Mouse (Mus musculus): Measurements from ENCODE around the gene Dapl1.

The Dapl1 gene

GRCm38 (mm10) chr2:59533971-59534748, 49.7 kb downstream of the Dapl1 start:
- intact Hi-C loops (cut with DNase I): no loop called here

GRCm38 (mm10) chr2:59536958-59537357, 52.5 kb downstream of the Dapl1 start:
- intact Hi-C loops (cut with DNase I): no loop called here

- intact Hi-C loops (cut with DNase I): no loop called here
Measured at GRCm38 (mm10) chr2:59538031-59538430, 53.6 kb downstream of the Dapl1 start.

GRCm38 (mm10) chr2:59539796-59540195, 55.3 kb downstream of the Dapl1 start:
- intact Hi-C loops (cut with DNase I): loop anchor here (2.0 to 10.0 kb wide), 2 partner anchors 205 to 335 kb away; no protein-coding TSS in a partner anchor

- intact Hi-C loops (cut with DNase I): loop anchor here (2.0 to 10.0 kb wide), 2 partner anchors 203 to 333 kb away; no protein-coding TSS in a partner anchor
Measured at GRCm38 (mm10) chr2:59541121-59541887, 56.9 kb downstream of the Dapl1 start.

- intact Hi-C loops (cut with DNase I): loop anchor here (10.0 kb wide), 1 partner anchor 331 kb away; no protein-coding TSS in a partner anchor
Measured at GRCm38 (mm10) chr2:59543543-59544065, 59.2 kb downstream of the Dapl1 start.

GRCm38 (mm10) chr2:59544237-59544909, 59.9 kb downstream of the Dapl1 start:
- intact Hi-C loops (cut with DNase I): loop anchor here (10.0 kb wide), 1 partner anchor 330 kb away; no protein-coding TSS in a partner anchor

- intact Hi-C loops (cut with DNase I): loop anchor here (10.0 kb wide), 1 partner anchor 330 kb away; no protein-coding TSS in a partner anchor
Measured at GRCm38 (mm10) chr2:59545001-59545400, 60.5 kb downstream of the Dapl1 start.

GRCm38 (mm10) chr2:59547369-59548099, 63.1 kb downstream of the Dapl1 start:
- intact Hi-C loops (cut with DNase I): loop anchor here (10.0 kb wide), 1 partner anchor 327 kb away; no protein-coding TSS in a partner anchor

- intact Hi-C loops (cut with DNase I): no loop called here
Measured at GRCm38 (mm10) chr2:59552784-59553183, 68.3 kb downstream of the Dapl1 start.

- intact Hi-C loops (cut with DNase I): no loop called here
Measured at GRCm38 (mm10) chr2:59554373-59554940, 70.0 kb downstream of the Dapl1 start.
